Mouse (Mus musculus) mature B cell (primary cell): Measurements from ENCODE around the gene Ubac2.

Experiments used
- in situ Hi-C: fragments of 300-500 bp; cut with MboI; formaldehyde crosslinking; loops from 2 replicates; pipeline ENCODE4 v1.14.3; 2019

The Ubac2 gene

DNA sequence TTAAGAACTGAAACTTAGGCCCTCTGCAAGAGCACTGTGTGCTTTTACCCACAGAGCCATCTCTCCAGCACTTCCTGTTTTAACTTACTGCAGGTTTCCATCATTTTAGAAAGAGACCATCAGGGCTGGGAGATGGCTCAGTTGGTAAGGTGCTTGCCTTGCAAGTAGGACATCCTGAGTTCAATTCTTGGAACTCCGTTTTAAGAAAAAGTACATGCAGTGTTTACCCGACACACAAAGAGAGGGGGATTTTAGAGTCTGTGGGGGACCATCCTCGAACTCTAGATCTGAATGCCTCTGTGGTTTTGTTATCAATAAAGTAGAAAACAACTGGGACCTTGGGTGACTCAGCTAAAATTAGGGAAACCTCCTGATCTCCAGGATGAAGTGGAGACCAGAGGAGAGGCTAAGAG, 163.0 kb downstream of the Ubac2 start:
- in situ Hi-C loops = no loop called here

- in situ Hi-C loops = no loop called here
Measured at GRCm38 (mm10) chr14:122042142-122042694, 163.8 kb downstream of the Ubac2 start.

DNA sequence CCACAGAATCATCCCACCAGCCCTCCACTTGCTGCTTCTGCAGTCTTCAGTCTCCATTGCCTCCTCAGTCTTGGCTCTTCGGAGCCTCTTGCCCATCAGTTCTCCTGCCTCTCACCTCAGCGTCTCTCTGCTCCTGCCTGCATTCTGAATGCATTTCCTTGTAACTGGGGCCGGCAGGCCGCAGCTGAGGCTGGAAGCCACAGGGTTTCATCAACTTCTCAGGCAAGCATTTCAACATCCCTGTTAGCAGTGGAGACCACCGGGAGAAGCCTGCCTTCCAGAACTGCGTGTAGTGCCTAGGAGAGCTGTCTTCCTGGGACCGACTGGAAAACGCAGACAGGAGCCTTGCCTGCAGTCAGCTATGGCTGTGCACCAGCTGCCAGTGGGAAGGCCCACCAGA, 169.4 kb downstream of the Ubac2 start:
- in situ Hi-C loops = no loop called here

GRCm38 (mm10) chr14:122048816-122049215, 170.4 kb downstream of the Ubac2 start:
- in situ Hi-C loops = no loop called here

DNA sequence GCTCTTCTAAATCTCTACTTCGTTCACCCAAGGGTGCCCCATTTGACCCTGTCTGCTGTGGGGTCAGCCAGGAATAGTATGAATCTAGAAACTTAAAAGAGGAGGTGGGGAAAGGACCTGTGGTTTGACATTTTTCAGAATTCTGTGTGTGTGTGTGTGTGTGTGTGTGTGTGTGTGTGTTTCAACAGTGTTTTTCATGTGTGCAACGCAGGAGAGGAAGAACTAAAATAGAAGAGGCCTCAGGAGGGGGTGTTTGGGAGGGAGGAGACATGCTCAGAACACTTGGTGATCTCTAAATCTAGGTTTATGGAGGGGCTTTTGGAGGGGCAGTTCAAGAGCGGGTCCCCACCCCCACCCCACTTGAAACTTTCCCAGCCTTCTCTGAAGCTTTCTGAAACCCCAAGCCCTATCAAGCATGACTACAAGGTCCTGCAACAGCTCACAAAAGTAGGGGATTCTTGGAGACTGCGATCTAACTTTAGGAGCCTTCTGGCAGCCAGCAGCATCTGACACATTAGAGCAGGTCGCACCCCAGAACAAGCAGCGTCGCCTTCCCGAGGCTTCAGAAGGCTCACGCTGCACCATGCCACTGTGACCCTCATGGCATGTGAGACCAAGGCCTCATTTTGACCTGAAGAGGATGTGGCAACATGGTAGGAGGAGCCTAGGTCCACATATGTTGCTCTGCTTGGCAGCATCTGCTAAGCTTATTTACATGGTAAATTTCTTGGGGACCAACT, 174.6 kb downstream of the Ubac2 start:
- in situ Hi-C loops = no loop called here

GRCm38 (mm10) chr14:122056871-122057270, 178.5 kb downstream of the Ubac2 start:
- in situ Hi-C loops = no loop called here

DNA sequence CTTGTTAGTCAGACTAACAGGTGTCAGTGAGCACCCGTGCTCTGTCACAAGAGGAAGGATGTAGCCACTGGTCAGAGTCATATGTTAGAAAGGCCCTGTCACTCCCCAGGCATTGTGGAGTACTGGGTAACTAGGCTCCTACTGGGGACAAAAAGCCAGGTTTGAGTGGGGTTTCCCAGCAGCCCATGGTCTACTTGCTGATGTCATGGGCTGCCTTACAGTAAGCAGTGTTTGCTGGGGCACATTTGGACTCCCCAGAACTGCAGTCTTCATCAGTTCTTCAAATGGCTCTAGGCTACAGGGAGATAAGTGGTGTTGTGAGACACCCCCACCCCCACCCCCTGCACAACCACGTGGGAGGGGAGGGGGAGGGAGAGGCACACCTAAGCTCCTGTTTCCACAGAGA, 179.5 kb downstream of the Ubac2 start:
- in situ Hi-C loops = no loop called here

- in situ Hi-C loops = loop anchor here (5.0 kb wide), 2 partner anchors 123 to 193 kb away; no protein-coding TSS in a partner anchor
Measured at GRCm38 (mm10) chr14:122060642-122061041, 182.2 kb downstream of the Ubac2 start.

DNA sequence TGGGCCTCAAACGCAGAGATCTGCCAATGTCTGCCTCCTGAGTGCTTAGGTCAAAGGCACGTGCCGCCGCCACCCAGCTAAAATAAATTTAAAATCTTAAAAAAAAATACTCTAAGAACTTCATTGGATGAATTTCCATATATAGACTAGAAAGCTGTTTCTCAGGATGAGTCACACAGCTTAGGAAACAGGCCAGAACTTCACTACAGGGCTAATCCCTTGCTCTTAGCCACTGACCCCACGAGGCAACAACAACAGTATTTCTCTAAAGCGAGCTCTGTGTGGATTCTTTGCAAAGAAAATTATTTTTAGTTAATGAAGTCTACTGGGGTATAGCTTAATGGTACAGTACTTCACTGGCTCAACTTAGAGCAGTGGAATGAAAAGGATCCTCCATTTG, 183.0 kb downstream of the Ubac2 start:
- in situ Hi-C loops = loop anchor here (5.0 kb wide), 2 partner anchors 124 to 194 kb away; no protein-coding TSS in a partner anchor

GRCm38 (mm10) chr14:122062411-122063090, 184.1 kb downstream of the Ubac2 start:
- in situ Hi-C loops = loop anchor here (5.0 kb wide), 2 partner anchors 125 to 195 kb away; no protein-coding TSS in a partner anchor

GRCm38 (mm10) chr14:122063599-122063998, 185.2 kb downstream of the Ubac2 start:
- in situ Hi-C loops = loop anchor here (5.0 kb wide), 2 partner anchors 126 to 196 kb away; no protein-coding TSS in a partner anchor

DNA sequence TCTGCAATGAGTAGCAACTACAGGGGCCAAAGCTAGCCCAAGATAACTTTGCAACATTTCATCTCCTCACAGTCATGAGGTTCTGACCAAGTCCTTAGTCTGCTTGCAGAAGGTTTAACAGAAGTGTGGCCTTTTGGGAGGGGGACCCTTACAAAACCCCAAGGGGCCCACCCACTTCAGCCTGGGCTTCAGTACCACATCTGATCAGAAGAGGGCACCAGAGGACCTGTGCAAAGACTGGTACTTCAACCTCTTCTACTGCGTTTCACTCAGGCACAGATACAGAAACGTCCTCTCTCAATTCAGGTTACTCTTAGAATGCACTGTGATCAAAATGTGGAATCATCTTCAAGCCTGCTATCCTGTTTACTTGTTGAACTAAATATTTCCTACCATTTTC, 186.1 kb downstream of the Ubac2 start:
- in situ Hi-C loops = loop anchor here (5.0 kb wide), 2 partner anchors 127 to 197 kb away; no protein-coding TSS in a partner anchor

DNA sequence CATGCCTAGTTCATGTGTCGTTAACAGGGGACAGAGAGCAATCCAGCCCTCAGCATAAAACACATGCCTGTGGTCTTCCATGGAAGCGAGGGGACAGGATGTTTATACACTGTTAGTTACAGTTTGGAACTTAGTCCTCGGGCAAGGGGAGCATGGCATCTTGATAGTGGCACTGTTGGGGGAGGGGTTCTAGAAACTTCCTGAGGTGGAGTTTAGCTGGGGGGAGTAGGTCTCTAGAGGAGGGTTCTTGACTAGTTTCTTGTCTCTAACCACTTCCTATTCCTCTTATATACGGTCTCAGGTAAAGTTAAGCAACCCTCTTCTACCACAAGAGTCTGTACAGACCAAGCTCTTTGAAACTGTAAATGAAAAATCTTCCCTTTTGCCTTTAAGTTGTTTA, 187.8 kb downstream of the Ubac2 start:
- in situ Hi-C loops = loop anchor here (5.0 kb wide), 1 partner anchor 41 kb away; the partner anchor contains the start of gene Tm9sf2

GRCm38 (mm10) chr14:122068036-122068435, 189.6 kb downstream of the Ubac2 start:
- in situ Hi-C loops = loop anchor here (5.0 kb wide), 1 partner anchor 39 kb away; the partner anchor contains the start of gene Tm9sf2

GRCm38 (mm10) chr14:122068801-122069695, 190.6 kb downstream of the Ubac2 start:
- in situ Hi-C loops = loop anchor here (5.0 kb wide), 1 partner anchor 38 kb away; the partner anchor contains the start of gene Tm9sf2

DNA sequence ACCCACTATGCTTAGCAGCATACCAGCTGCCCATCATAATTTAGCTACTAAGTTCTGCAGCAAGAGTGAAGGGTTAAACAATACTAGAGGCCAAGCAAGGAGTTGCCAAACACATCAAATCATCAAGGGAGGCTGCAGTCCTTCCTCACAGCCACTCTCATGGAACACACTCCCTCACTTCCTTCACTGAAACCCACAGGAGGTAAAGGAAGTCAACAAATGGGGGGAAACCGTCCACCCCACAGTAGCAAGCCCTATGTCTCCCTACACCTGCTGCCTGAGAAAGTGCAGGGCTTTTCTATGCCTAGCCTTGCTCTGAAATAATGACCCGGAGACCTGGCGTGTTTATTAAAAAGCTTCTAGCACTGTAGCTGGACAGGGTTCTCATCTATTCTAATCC, 191.5 kb downstream of the Ubac2 start:
- in situ Hi-C loops = loop anchor here (5.0 kb wide), 1 partner anchor 37 kb away; the partner anchor contains the start of gene Tm9sf2
